Mouse (Mus musculus) left cerebral cortex, postnatal 14 days (tissue): ENCODE results near the gene Alkbh4. TPM values are rescaled to one million over a fixed set of nuclear protein-coding genes. Genes with fewer than 3 reads are reported as not detected.
A peak's percentile ranks its signal among the peaks of the same experiment; 100 is the strongest.
"Not testable (repeated sequence)": the region's sequence is repeated elsewhere in the genome, so short reads cannot be mapped to it uniquely, and the experiment has no call there.

Experiments
- DNase-seq, 2 experiments: peaks; one replicate each; pipeline ENCODE4 v3.0.0; 2021 to 2022; ENCODE audit warnings: low spot score in 2 of 2, mixed read lengths in 1 of 2
- intact Hi-C: fragments of 180-260 bp; cut with DNase I; formaldehyde crosslinking; loops from one replicate; pipeline ENCODE4 v1.15.1; 2025
- total RNA-seq, 2 experiments: library from RNA; stranded (reverse); gene quantifications; 2 replicates each; pipeline ENCODE4 v1.2.3; 2021

The Alkbh4 gene
- total RNA-seq, 2 experiments from 2014 or later, result 8.2 to 8.9 TPM

DNA sequence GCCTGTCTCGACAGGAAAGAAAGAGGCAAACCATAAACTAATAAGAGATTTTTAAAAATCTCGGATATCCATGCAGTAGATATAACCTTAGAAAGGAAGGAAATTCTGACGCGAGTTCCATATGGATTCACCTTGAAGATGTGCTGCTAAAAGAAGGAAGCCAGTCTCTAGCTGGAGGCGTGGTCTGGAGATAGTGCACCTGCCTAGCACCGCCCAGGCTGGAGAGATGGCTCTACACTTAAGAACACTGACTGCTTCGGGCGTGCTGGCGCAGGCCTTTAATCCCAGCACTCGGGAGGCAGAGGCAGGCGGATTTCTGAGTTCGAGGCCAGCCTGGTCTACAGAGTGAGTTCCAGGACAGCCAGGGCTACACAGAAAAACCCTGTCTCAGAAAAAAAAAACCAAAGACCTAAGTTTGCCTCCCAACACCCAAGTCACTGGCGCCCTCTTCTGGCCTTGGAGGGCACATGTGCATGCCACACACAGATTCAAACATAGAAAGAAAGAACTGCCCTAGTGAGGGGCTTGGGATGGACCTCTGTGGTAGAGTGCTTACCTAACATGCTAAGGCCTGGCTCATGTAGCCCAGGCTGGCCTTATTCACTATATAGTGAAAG, 1.8 kb downstream of the Alkbh4 start:
- intact Hi-C loops, result loop anchor here (5.0 kb wide), 1 partner anchor 50 kb away; no protein-coding TSS in a partner anchor
- no peak for DNase-seq

DNA sequence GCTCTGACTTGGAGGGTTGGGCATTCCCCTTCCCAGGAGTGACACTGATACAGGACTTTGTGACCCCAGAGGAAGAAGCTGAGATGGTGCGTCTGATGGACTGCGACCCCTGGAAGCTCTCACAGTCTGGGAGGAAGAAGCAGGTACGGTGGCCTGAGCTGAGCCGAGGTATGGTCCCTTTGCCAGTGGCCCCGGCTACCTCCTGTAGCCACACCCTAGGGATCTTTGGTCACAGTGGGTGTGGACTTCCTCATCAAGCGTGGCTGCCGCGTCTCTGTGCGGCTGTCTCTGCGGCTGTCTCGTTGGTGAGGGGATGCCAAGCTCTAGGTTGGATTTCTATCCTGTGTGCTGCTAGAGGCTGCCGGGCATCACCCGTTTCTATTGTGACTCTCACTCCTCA, 3.4 kb downstream of the Alkbh4 start:
- no peak for DNase-seq

DNA sequence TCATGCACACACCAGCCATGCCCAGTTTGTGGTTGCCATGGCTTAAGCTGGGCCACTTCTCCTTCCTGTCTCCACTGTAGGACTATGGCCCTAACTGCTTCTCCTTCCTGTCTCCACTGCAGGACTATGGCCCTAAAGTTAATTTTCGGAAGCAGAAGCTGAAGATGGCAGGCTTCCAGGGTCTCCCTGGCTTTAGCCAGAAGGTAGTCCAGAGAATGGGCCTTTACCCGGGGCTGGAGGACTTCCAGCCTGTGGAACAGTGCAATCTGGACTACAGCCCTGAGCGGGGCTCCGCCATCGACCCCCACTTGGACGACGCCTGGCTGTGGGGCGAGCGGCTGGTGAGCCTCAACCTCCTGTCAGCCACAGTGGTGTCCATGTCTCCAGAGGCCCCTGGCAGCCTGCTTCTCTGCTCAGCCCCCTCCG, 4.1 kb downstream of the Alkbh4 start:
- intact Hi-C loops, result no loop called here
- peak in 1 of 2 experiments; percentile 40 for DNase-seq

More for the DNA sequence above, 3.4 kb downstream of the Alkbh4 start:
- intact Hi-C loops, result loop anchor here (5.0 kb wide), 1 partner anchor 48 kb away; no protein-coding TSS in a partner anchor

DNA sequence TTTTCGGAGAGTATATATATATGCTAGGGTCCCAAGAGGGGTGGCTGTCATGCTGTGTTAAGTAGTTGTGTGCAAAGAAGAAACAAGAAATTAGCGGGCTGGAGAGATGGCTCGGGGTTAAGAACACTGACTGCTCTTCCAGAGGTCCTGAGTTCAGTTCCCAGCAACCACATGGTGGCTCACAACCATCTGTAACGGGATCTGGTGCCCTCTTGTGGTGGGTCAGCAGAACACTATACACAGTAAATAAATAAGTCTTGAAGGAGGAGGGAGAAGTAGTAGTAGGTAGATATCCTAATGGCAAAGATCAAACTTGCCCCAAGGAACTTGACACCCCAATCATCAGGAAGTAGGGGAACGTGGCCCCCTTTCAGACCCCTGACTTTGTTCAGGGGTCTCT, 6.8 kb downstream of the Alkbh4 start:
- intact Hi-C loops, result no loop called here
- DNase-seq, result no peak

DNA sequence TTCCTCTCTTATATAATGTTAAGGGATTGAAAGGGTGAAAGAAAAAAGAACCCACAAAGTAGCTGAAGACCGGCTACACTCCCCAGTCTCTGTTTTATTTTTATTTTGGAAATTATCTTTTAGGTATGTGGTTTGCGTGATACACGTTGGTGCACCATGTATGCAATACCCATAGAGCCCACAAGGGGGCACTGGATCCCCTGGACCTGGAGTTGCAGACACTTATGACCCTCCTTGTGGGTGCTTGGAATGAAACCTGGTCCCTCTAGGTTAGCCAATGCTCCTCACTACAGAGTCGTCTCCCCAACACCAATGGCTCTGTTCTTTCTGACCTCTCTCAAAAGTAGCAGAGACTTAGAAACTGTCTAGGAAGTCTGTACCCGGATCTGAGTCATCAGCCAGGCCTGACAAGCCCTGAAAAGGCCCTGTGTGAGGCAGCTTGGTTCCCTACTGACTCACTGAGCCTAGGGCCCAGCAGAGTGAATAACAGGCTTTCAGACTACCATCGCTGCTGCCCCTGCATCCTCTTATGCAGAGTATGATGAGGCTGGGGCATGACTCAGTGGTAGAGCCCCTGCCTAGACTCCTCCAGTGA, 7.3 kb downstream of the Alkbh4 start:
- intact Hi-C loops, result no loop called here
- DNase-seq, result no peak

DNA sequence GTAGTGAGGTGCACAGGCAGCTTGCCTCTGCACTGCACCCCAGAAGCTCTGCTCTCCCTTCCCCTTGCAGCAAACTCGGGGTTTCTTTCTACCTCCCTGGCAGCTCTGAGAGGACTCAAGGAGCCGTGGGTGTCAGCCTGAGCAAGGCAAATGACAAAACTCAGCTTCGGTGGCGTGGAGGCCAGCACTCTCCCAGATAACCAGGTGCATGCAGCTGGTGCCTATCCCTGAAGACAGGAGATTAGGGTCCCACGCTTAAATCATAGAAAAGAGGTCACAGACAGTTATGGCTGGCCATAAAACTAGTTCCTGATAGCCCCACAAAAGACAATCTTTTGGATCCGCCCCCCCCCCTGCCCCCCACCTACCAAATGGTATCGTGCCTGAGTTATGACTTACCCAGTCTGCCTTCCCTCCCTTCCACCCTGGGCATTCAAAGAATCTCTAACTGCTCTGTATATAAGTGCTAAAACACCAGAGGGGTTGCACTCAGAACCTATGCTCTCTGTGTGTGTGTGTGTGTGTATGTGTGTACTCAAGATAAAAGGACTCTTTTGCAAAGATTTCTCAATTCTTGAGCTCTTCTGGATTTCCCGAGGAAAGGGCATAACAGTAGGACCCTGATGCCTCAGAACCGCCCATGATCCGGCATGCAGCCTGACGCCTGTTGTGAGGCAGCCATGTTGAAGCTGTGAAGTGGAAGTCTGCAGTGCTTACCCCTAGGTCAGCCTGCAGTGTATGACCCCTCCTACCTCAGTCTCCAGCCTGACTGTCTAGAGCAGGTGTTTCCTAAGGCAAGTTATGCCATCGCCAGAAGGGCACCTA, 8.9 kb downstream of the Alkbh4 start:
- DNase-seq, result no peak
- intact Hi-C loops, result no loop called here

DNA sequence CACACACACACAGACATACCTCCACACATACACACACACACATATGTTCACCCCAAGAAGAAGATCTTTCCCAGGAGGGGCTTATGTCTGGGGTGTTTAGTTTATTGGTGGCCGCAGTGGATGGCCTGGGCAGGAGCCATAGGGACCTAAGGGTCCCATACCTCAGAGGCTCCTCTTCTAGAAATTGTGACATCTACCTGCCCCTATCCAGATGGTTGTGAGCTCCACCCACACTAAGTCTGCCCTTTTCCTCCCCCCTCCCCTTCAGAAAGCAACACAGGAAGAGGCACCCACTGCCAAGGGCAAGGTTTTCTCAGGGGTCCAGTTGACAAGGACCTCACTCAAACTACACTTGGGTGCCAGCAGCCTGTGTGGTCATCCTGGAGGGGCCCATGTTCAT, 11.0 kb downstream of the Alkbh4 start:
- intact Hi-C loops, result no loop called here
- no peak for DNase-seq

DNA sequence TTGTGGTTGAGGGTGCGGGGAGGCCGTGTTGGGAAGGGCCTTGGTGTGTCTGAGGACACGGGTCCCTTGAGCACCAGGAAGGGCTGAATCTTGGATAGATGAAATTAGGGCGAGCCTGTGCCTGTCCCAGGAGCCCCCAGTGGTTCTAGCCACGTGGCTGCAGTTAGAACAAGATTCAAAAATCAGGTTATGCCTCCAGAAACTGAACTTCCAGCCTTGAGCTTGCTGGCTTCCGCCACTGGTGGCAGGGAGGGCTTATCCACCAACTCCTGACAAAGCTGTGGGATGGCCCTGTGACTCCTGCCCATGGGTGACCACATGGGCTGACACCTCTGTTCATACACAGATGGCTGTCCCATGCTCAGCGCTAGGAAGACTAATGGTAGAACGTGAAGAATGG, 11.8 kb downstream of the Alkbh4 start:
- no peak for DNase-seq
- intact Hi-C loops, result no loop called here

DNA sequence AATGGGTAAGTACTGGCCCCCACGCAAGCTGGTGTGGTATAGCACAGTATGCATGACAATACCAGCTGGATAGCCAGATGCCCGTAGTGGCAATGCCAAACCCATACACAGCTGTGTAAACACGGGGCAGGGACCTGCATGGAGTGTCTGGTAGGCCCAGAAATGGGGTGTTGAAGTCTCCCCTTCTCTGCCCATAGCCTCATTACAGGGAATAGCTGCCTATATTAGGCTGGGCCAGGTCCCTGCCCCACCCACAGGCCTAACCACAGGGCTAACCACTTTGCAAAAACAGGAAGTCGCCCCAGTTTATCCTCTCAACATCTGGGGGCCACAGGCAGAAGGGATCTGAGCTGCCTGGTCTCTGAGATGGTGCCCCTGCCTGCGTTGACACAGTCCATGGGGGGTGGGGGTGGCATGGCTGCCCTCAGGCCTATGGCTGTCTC, 13.2 kb downstream of the Alkbh4 start:
- intact Hi-C loops, DNase-seq: not testable (repeated sequence)

DNA sequence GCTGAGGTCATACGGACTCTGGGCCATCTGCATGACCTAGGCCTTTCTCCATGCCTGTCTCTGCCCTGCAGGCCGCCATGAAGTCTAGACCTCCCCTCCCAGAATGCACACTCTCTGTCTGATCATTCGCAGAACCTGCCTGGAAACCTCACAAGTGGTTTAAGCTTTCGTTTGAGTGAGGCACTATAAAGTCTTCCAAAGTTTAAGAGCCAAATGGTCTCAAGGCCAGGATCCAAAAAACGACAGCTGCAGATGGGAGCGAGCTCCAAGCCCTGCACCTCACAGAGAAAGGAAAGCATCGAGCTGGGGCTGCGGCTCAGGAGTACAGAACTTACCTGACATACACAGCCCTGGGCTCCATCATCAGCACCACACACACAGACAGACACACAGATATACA, 16.4 kb downstream of the Alkbh4 start:
- no peak for DNase-seq
- intact Hi-C loops, result no loop called here

DNA sequence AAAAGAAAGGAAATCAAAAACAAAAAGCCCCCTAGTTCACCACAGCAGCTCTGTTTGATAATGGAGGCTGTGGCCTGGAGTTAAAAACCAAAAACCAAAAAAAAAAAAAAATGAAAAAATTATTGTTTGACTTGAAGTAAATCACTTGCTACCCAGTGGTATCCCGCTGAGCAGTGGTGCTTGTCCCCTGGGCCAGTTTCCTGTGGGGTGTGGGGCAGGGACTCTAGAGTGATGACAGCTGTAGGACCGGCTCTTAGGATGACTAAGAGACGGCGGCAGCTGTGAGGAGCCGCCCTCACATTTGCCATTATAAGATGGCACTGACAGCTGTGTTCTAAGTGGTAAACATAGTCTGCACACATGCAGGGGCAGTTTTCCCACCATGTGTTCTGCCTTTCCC, 19.5 kb downstream of the Alkbh4 start:
- no peak for DNase-seq
- intact Hi-C loops, result no loop called here

DNA sequence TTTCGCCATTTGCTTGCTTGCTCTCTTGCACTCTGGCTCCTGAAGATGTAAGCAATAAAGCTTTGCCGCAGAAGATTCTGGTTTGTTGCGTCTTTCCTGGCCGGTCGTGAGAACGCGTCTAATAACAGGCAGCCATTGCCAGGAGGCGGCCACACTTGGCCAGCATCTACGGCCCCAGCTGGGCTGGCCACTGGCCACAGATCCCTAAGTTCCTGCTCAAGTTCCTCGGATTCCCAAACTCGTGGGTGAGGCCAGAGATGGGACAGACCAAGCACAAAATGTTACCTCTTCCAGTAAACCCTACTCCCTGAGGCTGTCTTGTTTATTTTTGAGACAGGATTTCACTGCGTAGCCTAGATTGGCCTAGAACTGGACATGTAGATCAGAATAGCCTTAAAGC, 24.1 kb downstream of the Alkbh4 start:
- intact Hi-C loops, DNase-seq: not testable (repeated sequence)

DNA sequence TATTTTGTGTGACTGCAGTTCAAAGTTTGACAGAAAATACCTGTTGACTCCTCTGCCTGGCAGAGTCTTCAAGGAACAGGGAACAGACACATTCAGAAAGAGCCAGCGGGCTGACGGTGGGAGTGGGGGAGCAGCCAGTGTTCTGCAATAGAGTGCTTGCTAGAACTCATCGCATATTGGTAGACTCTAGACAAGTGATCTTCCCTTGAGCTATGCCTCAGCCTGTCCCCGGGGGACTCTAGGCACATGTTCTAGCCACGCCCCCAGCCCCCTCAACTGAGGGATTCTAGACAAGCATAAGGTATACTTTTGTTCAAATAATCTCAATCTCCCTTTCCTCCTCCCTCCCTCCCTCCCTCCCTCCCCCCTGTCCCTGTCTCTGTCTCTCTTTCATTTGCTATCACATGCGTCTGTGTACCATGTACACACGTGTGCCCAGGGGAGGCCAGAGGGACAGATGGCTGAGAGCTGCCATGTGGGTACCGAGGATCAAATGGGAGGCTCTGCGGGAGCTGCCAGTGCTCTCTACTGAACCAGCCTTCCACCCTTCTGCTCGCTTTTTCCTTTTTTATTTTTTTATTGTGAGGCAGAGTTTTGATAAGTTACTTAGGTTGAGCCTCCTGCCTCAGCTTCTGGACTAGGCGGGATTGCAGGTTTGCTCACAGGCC, 28.0 kb downstream of the Alkbh4 start:
- DNase-seq, result no peak
- intact Hi-C loops, result no loop called here

DNA sequence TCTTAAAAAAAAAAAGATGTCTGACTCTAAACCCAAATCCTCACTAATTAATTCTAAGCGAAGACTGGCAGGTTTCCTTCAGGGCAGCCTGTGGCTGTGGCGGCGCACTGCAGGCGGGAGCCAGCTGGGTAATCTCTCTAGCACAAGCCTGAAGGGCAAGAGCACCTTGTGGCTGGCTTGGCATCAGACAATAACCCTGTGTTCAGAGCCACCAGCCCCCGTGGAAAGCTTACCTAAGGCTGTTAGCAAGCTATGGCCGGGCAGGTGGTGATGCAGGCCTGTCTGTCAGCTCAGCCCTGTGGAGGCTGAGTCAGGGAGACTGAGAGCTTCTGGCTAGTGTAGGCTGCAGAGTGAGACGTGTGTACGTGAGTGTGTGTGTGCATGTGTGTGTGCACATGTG, 29.3 kb downstream of the Alkbh4 start:
- intact Hi-C loops, result no loop called here
- no peak for DNase-seq

DNA sequence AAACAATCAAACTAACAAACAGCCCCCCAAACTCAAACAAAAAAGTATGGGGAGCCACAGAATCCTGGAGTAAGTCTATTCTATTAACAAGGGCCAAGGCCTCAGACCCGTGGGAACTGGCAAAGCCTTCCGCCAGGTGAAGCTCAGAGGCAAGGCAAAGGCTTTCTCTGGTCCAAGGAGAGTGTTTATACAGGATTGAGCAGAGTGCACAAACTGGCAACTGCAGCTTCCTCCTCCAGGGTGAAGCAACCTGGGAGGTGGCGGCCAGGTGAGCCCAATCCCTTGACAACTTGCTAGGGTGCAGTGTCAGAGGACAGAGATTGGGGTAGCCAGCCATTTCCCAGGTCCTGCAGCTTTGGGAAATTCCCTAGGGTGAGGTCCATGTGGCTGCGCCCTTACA, 31.4 kb downstream of the Alkbh4 start:
- DNase-seq, result no peak
- intact Hi-C loops, result no loop called here

DNA sequence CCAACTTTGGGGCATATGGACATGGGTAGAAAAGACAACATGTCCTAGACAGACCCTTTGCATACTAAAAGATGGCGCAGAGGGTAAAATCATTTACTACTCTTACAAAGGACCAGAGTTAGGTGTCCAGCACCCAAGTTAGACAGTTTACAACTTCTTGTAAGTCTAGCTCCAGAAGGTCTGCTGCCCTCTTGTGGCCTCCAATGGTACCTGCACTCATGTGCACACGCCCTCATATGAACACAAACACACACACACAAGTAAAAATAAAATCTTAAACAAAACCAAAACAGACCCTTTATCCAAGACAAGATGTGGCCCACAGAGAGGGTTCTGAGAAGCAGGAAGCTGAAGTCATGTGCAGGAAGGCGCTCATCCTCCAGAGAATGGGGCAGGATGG, 32.1 kb downstream of the Alkbh4 start:
- DNase-seq, result no peak
- intact Hi-C loops, result no loop called here

DNA sequence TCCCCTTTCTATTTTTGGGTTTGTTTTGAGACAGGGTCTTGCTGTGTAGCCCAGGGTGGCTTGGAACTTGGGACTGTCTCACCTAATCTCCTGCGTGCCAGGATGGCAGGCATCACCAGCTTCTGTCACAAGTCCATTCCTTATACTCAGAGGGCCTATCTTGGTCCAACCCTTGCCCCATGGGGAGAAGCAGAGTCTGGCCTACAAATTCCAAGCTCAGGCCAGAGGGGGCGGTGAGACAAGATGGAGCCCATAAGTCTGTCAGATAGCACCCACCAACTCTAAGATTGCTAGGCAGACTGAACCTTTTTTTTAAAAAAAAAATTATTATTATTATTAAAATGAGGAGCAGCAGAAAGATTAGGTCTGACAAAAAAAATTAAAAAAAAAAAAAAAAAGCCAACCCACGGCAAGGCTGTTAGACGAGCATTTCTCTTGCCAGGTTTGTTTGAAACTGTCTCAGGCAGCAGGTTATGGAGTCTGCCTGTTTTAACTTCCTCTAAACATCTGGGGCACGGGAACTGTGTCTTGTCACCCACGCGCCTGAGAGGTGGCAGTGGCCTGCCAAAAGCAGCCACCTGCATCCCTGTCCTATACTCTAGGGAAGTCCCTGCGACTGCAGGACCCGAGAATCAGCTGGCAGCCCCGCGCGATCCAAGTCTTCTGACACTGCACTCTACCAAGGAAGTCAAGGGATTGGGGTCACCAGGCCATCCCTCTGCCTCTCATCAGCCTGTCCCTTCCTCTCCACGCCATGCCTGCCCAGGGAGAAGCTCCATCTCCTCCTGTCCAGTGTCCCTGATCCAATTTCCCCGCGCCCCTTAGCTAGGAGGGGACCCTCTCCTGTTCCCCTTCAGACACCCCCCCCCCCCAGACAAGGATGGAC, 33.9 kb downstream of the Alkbh4 start:
- intact Hi-C loops, result no loop called here
- peak; percentile 38 to 67 for DNase-seq

DNA sequence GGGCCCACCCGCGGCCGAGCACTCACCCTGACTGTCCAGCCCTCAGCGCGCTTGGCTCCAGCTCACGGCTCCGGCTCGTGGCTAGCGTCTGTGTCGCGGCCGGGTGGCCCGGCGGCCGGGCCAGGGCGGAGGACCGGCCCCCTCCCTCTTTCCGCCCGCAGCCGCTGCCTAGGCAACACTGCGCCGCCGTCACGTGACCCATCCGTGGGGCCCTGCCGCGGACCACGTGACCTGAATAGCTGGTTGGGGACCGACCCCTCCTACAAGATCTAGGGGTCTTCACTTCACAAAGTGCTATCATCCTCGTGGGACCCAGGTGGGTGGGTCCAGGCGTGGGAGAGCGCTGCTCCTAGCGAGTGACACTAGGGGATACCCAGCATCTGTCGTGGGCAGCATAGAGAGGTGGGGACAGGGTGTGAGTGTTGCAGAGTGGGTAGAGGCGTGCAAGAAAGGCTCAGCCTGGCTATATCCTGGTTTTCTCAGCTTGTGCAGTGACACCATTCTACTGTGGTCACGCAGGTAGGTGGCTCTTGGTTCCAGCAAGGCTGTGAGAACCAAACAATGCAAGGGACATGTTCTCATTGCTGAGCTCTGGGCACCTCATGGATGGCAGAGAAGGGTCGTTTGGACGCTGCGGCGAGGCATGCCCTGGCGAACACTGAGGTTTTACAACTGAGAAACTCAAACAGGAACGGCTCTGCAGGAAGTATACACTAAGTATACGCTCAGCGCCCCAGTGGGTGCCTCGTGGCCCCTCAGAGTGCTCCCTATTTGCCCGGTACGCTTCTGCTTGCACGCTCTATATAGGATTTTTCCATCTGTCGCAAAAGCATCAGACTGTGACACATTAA, 34.8 kb downstream of the Alkbh4 start, which contains the start of gene Orai2:
Orai2 (minus strand) TSS at position 202 of the 851 bp plus-strand sequence.
- peak; percentile 85 for DNase-seq
- intact Hi-C loops, result no loop called here
